Mouse (Mus musculus): ENCODE results near the gene Bag6.
A peak's percentile ranks its signal among the peaks of the same experiment; 100 is the strongest.

The Bag6 gene

GRCm38 (mm10) chr17:35146139-35146538 is 11.2 kb downstream of the Bag6 start:
- no peak for DNase-seq (ENCODE audit: low spot score in 2 of 2)

- DNase-seq (ENCODE audit: low spot score in 2 of 2), result no peak
Measured at GRCm38 (mm10) chr17:35147348-35147747, 12.4 kb downstream of the Bag6 start.

GRCm38 (mm10) chr17:35147922-35148639 is 13.1 kb downstream of the Bag6 start:
- no peak for DNase-seq (ENCODE audit: low spot score in 2 of 2)

GRCm38 (mm10) chr17:35152121-35152520 is 17.1 kb downstream of the Bag6 start:
- DNase-seq (ENCODE audit: low spot score in 2 of 2), result no peak

- no peak for DNase-seq (ENCODE audit: low spot score in 2 of 2)
Measured at GRCm38 (mm10) chr17:35153077-35153476, 18.1 kb downstream of the Bag6 start.

- no peak for DNase-seq (ENCODE audit: low spot score in 2 of 2)
Measured at GRCm38 (mm10) chr17:35153931-35154330, 19.0 kb downstream of the Bag6 start.

GRCm38 (mm10) chr17:35154616-35155015 is 19.6 kb downstream of the Bag6 start:
- DNase-seq (ENCODE audit: low spot score in 2 of 2), result no peak

- DNase-seq (ENCODE audit: low spot score in 2 of 2), result no peak
Measured at GRCm38 (mm10) chr17:35155451-35155850, 20.5 kb downstream of the Bag6 start.

- DNase-seq (ENCODE audit: low spot score in 2 of 2), result no peak
Measured at GRCm38 (mm10) chr17:35156461-35157200, 21.7 kb downstream of the Bag6 start.

GRCm38 (mm10) chr17:35157254-35157653 is 22.3 kb downstream of the Bag6 start:
- no peak for DNase-seq (ENCODE audit: low spot score in 2 of 2)

GRCm38 (mm10) chr17:35157661-35158175 is 22.7 kb downstream of the Bag6 start:
- no peak for DNase-seq (ENCODE audit: low spot score in 2 of 2)

GRCm38 (mm10) chr17:35158850-35159593 is 24.0 kb downstream of the Bag6 start:
- no peak for DNase-seq (ENCODE audit: low spot score in 2 of 2)

- DNase-seq (ENCODE audit: low spot score in 2 of 2), result no peak
Measured at GRCm38 (mm10) chr17:35159638-35160037, 24.7 kb downstream of the Bag6 start.

GRCm38 (mm10) chr17:35161421-35161820 is 26.4 kb downstream of the Bag6 start:
- no peak for DNase-seq (ENCODE audit: low spot score in 2 of 2)

GRCm38 (mm10) chr17:35162121-35162520 is 27.1 kb downstream of the Bag6 start:
- no peak for DNase-seq (ENCODE audit: low spot score in 2 of 2)

GRCm38 (mm10) chr17:35162730-35163129 is 27.8 kb downstream of the Bag6 start:
- no peak for DNase-seq (ENCODE audit: low spot score in 2 of 2)

- no peak for DNase-seq (ENCODE audit: low spot score in 2 of 2)
Measured at GRCm38 (mm10) chr17:35163326-35164081, 28.5 kb downstream of the Bag6 start.

GRCm38 (mm10) chr17:35164218-35164567 is 29.2 kb downstream of the Bag6 start:
- no peak for DNase-seq (ENCODE audit: low spot score in 2 of 2)

GRCm38 (mm10) chr17:35164568-35165450 is 29.8 kb downstream of the Bag6 start, which contains the start of gene Prrc2a:
Gene Prrc2a, minus strand, starts transcription at chr17:35164897.
- DNase-seq (ENCODE audit: low spot score in 2 of 2), result peak; percentile 99

GRCm38 (mm10) chr17:35165451-35166155 is 30.6 kb downstream of the Bag6 start:
- DNase-seq (ENCODE audit: low spot score in 2 of 2), result no peak
